Mouse (Mus musculus) liver, embryonic 11.5 days (tissue): Measurements from ENCODE around the gene Gpi1. TPM values are rescaled to one million over a fixed set of nuclear protein-coding genes. Genes with fewer than 3 reads are reported as not detected.

Source experiments
- ATAC-seq: fragments of 200-750 bp; cut with Nextera tagmentation; replicated peaks from 2 replicates; pipeline ENCODE4 v1.8.0; 2017; ENCODE audit warnings: moderate number of reproducible peaks, mild to moderate bottlenecking, moderate TSS enrichment, moderate library complexity; ENCODE audit not compliant: low FRiP score
- DNase-seq: peaks from one replicate; pipeline ENCODE4 v3.0.0-alpha.2; 2017; ENCODE audit warnings: low spot score
- H3K27ac ChIP-seq: fragments of 300-500 bp; sonication (generic); 2 replicates; pipeline ENCODE4 v1.5.1; 2014; ENCODE audit warnings: mild to moderate bottlenecking, low read depth, low read length, control low read depth
- H3K27me3 ChIP-seq: fragments of 300-500 bp; sonication (generic); replicated peaks from 2 replicates; pipeline ENCODE4 v1.6.1; 2014; ENCODE audit warnings: low read length, mixed read lengths; ENCODE audit not compliant: control insufficient read depth, insufficient read depth
- H3K36me3 ChIP-seq: fragments of 300-500 bp; sonication (generic); 2 replicates; pipeline ENCODE4 v1.6.1; 2014; ENCODE audit warnings: mild to moderate bottlenecking, low read length, moderate library complexity, mixed read lengths; ENCODE audit not compliant: control insufficient read depth, insufficient read depth
- H3K4me1 ChIP-seq: fragments of 300-500 bp; sonication (generic); replicated peaks from 2 replicates; pipeline ENCODE4 v1.6.1; 2014; ENCODE audit warnings: low read length, mixed read lengths; ENCODE audit not compliant: control insufficient read depth, insufficient read depth
- H3K4me2 ChIP-seq: fragments of 300-500 bp; sonication (generic); 2 replicates; pipeline ENCODE4 v1.6.1; 2014; ENCODE audit warnings: mild to moderate bottlenecking, control low read depth, moderate library complexity
- H3K4me3 ChIP-seq: fragments of 300-500 bp; sonication (generic); 2 replicates; pipeline ENCODE4 v1.5.1; 2014; ENCODE audit warnings: low read depth, low read length, control low read depth
- H3K9ac ChIP-seq: fragments of 300-500 bp; sonication (generic); 2 replicates; pipeline ENCODE4 v1.6.1; 2014; ENCODE audit warnings: low read depth, low read length, control low read depth
- H3K9me3 ChIP-seq: fragments of 300-500 bp; sonication (generic); 2 replicates; pipeline ENCODE4 v1.6.1; 2016; ENCODE audit warnings: low read length, inconsistent platforms, mixed read lengths; ENCODE audit not compliant: control insufficient read depth
- WGBS: fragments of 180-500 bp; shearing (Covaris S2); extraction: QIAGEN DNeasy Blood & Tissue Kit; methylation state at CpG from one replicate; pipeline ENCODE4 v1.1.7; 2014; 5-methylcytosine and 5-hydroxymethylcytosine counted together
- polyA plus RNA-seq: library from polyadenylated mRNA; unstranded; fragments of >200 nt; fragmentation: Nextera tagmentation; extraction: Ambion mirVana; gene quantifications from 2 replicates; pipeline ENCODE4 v1.2.1, GENCODE M21; 2014

Gpi1 gene
- polyA plus RNA-seq: 489 and 511 TPM in 2 replicates

DNA sequence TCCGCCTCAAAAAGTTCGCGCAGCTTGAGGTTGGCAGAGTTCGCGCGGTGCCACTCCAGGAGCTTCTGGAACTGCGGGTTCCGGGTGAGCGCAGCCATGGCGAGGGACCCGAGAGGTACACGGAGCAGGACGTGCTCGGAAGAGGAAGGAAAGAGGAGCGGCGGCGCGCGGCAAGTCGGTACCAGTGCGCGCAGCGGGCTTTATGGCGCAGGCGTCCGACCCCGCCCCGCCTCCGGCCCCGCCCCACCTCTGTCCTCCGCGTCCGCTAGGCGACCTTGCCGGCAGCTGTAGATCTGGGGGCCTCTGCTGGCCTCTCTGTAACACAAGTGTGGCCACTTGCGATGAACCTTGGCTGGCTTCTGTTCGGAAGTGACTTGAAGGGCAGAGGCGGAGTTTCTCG, at the start of gene Gpi1:
Gpi1 (minus strand) TSS at position 221 of the 400 bp plus-strand sequence.
- Histone ChIP-seq H3K4me1 (peaks cover 40% of the 10 kb centered on the region), H3K27ac (peak within 1 kb of the TSS; percentile 63), H3K9me3 (no peaks in the 10 kb centered on the region), H3K4me3 (peak within 1 kb of the TSS; percentile 66), H3K9ac (peak within 1 kb of the TSS; percentile 79), H3K27me3 (no peaks in the 10 kb centered on the region), H3K36me3 (peaks cover 31% of the 10 kb centered on the region), H3K4me2 (peak within 1 kb of the TSS; percentile 98)
- under 1% methylated on average over 39 of the region's 39 CpGs for WGBS
- DNase-seq (peak; percentile 89), ATAC-seq (peak; percentile 72)

DNA sequence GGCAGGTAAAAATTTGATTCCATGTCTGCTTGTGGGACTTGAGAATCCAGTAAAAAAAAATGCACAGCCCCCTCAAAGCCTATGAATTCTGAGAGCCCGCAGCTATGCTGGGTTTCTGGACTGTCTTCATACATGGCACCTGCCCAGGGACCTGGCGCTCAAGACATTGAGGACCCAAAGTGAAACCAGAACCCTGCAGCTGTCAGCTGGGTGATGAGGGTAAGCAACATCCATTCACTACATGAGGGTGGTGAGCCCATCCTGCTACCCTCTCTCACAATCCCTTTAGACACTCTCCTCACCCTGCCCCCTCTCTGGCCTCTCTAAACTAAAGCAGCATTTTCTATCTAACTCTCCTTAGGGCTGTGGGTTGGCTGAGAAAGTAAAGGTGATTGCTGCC, 47.5 kb upstream of the Gpi1 start:
- Histone ChIP-seq H3K27ac (no peak overlapping the region), H3K27me3 (no peaks in the 10 kb centered on the region), H3K4me3 (no peak overlapping the region), H3K9me3 (no peaks in the 10 kb centered on the region), H3K4me1 (no peaks in the 10 kb centered on the region), H3K4me2 (no peak overlapping the region), H3K36me3 (peaks cover 3% of the 10 kb centered on the region; the same call in 1 of the 2 replicates), H3K9ac (no peak overlapping the region)
- ATAC-seq (no peak), DNase-seq (no peak)
- WGBS: 89% methylated on average over 2 of the region's 2 CpGs

DNA sequence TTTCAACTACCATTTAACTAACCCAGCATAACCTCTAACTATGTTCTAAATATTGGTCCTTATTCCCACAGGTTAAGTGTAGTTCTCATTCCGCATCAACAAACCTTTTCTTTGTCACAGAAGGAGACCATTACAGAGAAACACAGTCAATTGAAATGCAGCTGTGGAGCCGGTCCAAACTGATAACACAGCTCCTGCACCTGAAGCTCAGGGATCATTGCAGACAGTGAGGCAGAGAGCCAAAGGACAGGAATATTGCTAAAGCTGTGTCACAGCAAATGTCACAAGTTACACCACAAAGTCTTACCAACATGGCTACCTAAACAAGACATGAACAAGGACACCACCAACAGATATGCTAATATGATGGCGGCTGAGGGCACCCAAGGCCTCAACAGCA, 45.9 kb upstream of the Gpi1 start:
- Histone ChIP-seq H3K4me3 (no peak overlapping the region), H3K9me3 (no peaks in the 10 kb centered on the region), H3K4me1 (no peaks in the 10 kb centered on the region), H3K27ac (no peak overlapping the region), H3K27me3 (no peaks in the 10 kb centered on the region), H3K9ac (no peak overlapping the region), H3K4me2 (no peak overlapping the region), H3K36me3 (peaks cover 3% of the 10 kb centered on the region; the same call in 1 of the 2 replicates)
- 96% methylated on average over 3 of the region's 3 CpGs for WGBS
- DNase-seq (no peak), ATAC-seq (no peak)

DNA sequence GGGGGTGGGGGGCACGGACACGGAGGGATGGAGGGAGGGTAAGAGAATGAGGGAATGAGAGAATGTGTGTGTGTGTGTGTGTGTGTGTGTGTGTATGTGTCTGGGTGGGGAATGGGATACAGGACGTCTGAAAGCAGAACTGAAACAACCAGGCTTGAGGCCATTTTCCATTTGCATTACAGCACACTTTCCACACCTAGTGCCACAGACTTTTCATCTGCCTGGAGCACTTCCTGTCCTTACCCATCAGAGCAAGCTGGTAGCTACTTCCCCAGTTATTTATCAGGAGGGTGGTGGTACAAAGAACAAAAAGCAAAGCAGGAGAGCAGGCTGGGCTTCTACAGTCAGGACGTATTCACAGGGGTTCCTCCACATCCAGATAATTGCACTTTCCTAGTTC, 42.3 kb upstream of the Gpi1 start:
- no peak for DNase-seq
- H3K9me3 ChIP-seq: no peaks in the 10 kb centered on the region

DNA sequence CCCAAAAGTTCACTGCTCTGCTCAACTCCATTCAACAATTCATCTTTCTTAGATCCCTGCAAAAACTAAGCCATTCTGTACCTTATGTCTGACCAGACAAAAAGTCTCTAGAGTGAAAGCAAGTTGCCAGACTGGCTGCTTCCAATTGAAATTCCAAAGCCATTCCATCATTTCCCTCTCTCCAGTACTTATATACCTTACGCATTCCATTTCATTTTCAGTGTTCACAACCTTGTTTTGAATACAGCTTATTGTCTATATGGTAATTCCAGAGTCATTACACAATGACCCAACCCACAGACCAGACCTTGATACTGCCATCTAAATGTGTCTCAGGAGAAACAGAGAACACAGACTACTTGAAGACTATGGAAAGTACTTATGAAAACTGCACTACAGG, 38.3 kb upstream of the Gpi1 start:
- Histone ChIP-seq H3K4me1 (peaks cover 3% of the 10 kb centered on the region; the same call in 1 of the 2 replicates), H3K36me3 (no peaks in the 10 kb centered on the region), H3K27me3 (no peaks in the 10 kb centered on the region), H3K27ac (no peak overlapping the region), H3K4me3 (no peak overlapping the region), H3K9ac (no peak overlapping the region), H3K9me3 (no peaks in the 10 kb centered on the region), H3K4me2 (no peak overlapping the region)
- WGBS: 83% methylated on average over 1 of the region's 1 CpGs
- DNase-seq (no peak), ATAC-seq (no peak)

More for the DNA sequence above, 42.3 kb upstream of the Gpi1 start:
- Histone ChIP-seq H3K4me2 (no peak overlapping the region), H3K4me1 (no peaks in the 10 kb centered on the region), H3K27ac (no peak overlapping the region), H3K4me3 (no peak overlapping the region), H3K9ac (no peak overlapping the region), H3K36me3 (peaks cover 3% of the 10 kb centered on the region; the same call in 1 of the 2 replicates), H3K27me3 (no peaks in the 10 kb centered on the region)
- no peak for ATAC-seq
- 65% methylated on average over 4 of the region's 4 CpGs for WGBS

DNA sequence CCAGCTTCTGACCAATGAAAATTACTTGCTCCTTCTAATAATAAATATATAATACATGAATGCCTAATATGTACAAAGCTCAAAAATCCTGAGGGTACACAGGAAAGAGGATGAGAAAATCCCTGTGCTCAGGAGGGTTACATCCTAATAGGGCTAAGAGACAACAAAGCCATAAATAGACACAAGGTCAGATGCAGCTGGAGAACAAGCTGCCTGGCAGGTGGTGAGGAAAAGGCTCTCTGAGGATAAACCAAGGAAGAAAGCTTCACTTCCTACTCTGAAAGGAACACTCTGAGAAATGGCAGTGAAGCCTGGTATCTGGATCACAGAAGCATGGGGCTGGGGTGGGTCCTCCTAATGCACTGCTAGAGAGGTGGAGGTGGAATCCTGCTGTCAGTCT, 36.3 kb upstream of the Gpi1 start:
- ATAC-seq (no peak), DNase-seq (no peak)
- Histone ChIP-seq H3K27me3 (no peaks in the 10 kb centered on the region), H3K36me3 (peaks cover 5% of the 10 kb centered on the region; the same call in 1 of the 2 replicates), H3K9ac (no peak overlapping the region), H3K27ac (no peak overlapping the region), H3K4me3 (no peak overlapping the region), H3K4me2 (no peak overlapping the region), H3K4me1 (peaks cover 3% of the 10 kb centered on the region; the same call in 1 of the 2 replicates), H3K9me3 (no peaks in the 10 kb centered on the region)

DNA sequence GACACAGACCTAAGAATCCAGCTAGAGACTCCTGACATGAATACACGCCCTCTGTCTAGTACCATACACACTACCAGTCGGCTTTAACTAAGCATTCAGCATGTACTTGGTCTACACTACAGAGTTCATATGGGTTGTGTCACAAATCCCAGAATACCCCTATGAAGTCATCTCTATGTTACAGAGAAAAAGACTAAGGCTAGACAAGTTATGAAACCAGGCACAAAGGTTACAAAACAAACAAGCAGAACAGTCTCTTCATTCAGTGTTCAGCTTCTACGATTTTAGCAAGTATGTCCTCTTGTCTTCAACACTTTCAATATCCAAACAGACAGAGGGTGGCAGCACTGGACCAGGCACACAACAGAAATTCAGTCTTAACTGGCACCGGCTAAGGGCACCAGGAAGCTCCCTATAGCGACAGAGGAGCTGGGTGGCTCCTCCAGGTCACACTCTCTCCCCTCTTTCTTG, 35.8 kb upstream of the Gpi1 start:
- peaks cover 3% of the 10 kb centered on the region; the same call in 1 of the 2 replicates for H3K4me1 ChIP-seq
- H3K27me3 ChIP-seq: no peaks in the 10 kb centered on the region
- DNase-seq (no peak), ATAC-seq (peak; percentile 26; the same call in 1 of the 2 replicates)
- H3K27ac ChIP-seq: no peak overlapping the region
- no peak overlapping the region for H3K4me2 ChIP-seq
- H3K9me3 ChIP-seq: no peaks in the 10 kb centered on the region
- no peak overlapping the region for H3K9ac ChIP-seq
- H3K4me3 ChIP-seq: no peak overlapping the region
- 60% methylated on average over 5 of the region's 5 CpGs for WGBS
- peaks cover 7% of the 10 kb centered on the region; the same call in 1 of the 2 replicates for H3K36me3 ChIP-seq

DNA sequence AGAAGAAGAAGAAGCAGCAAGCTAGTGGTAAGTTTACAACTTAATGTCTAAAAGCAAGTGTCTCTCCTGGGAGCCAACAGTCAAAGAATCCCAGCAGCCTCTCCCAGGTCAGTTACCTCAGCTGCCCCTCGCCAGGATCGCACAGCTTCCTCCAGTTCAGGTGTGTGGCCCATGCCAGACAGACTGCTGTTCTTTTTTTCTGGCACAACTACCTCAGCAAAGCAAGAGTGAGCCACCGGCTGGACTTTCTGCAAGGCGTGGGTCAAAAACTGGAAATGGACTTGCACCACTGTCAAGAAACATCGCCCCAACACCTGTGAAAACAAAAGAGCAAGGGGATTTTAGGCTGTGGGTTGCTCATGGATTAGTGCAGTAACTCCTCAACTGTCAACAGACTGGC, 33.3 kb upstream of the Gpi1 start:
- H3K27me3 ChIP-seq: no peaks in the 10 kb centered on the region
- 91% methylated on average over 5 of the region's 5 CpGs for WGBS

DNA sequence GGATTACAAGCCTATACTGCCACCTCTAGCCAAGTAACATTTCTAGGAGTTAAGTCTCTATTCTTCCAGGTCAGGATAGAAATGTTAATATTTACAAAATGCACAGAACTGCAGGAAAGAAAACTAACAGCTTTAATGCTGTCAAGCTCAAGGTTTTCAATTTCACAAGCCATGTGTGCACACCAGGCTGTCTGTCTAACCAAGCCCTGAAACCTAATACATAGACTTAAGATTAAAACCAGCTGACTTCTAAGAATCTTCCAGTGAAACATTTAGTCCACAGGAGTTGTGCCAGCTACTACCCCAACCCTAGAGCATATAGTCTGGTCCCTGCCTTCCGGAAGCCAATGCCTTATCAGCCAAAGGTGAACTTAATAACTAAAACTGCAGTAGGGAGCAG, 28.3 kb upstream of the Gpi1 start:
- Histone ChIP-seq H3K9me3 (no peaks in the 10 kb centered on the region), H3K4me2 (no peak overlapping the region), H3K9ac (no peak overlapping the region), H3K27ac (no peak overlapping the region), H3K4me3 (no peak overlapping the region), H3K36me3 (peaks cover 21% of the 10 kb centered on the region; the same call in 1 of the 2 replicates), H3K4me1 (no peaks in the 10 kb centered on the region), H3K27me3 (no peaks in the 10 kb centered on the region)
- 86% methylated on average over 1 of the region's 1 CpGs for WGBS
- no peak for ATAC-seq
- no peak for DNase-seq

More for the DNA sequence above, 33.3 kb upstream of the Gpi1 start:
- H3K4me1 ChIP-seq: peaks cover 3% of the 10 kb centered on the region; the same call in 1 of the 2 replicates
- H3K4me2 ChIP-seq: no peak overlapping the region
- H3K36me3 ChIP-seq: peaks cover 10% of the 10 kb centered on the region; the same call in 1 of the 2 replicates
- no peak for ATAC-seq
- no peak overlapping the region for H3K9ac ChIP-seq
- H3K9me3 ChIP-seq: no peaks in the 10 kb centered on the region
- H3K27ac ChIP-seq: no peak overlapping the region
- no peak for DNase-seq
- no peak overlapping the region for H3K4me3 ChIP-seq
